Mouse (Mus musculus): Measurements from ENCODE around the gene Smagp. TPM values are rescaled to one million over a fixed set of nuclear protein-coding genes. Genes with fewer than 3 reads are reported as not detected.
A peak's percentile ranks its signal among the peaks of the same experiment; 100 is the strongest.

Gene Smagp
- polyA plus RNA-seq, 1 experiment from 2014 or later = 5.0 TPM

- H3K9me3 ChIP-seq (replicated peaks) = no peaks in the 10 kb centered on the region
- H3K4me3 ChIP-seq = peak overlapping the region; percentile 86
- no peaks in the 10 kb centered on the region for H3K36me3 ChIP-seq
- no peak overlapping the region for H3K27ac ChIP-seq
- DNase-seq (ENCODE audit: low spot score) = peak; percentile 31
- H3K4me1 ChIP-seq = peaks cover 25% of the 10 kb centered on the region
- WGBS = 20% methylated on average over 9 of the region's 9 CpGs
- peaks cover 77% of the 10 kb centered on the region for H3K27me3 ChIP-seq (ENCODE audit: low read depth, poor library complexity, severe bottlenecking)
These were observed 38.4 kb downstream of the Smagp start for GRCm38 (mm10) chr15:100598287-100598882.

GRCm38 (mm10) chr15:100592817-100593216, 43.9 kb downstream of the Smagp start:
- Histone ChIP-seq H3K4me3 (no peak overlapping the region), H3K27ac (no peak overlapping the region), H3K9me3 (replicated peaks) (no peaks in the 10 kb centered on the region), H3K4me1 (no peaks in the 10 kb centered on the region), H3K36me3 (no peaks in the 10 kb centered on the region), H3K27me3 (ENCODE audit: low read depth, poor library complexity, severe bottlenecking) (peaks cover 22% of the 10 kb centered on the region)
- DNase-seq (ENCODE audit: low spot score) = no peak
- 85% methylated on average over 6 of the region's 6 CpGs for WGBS

GRCm38 (mm10) chr15:100590436-100590835, 46.3 kb downstream of the Smagp start:
- Histone ChIP-seq H3K27me3 (ENCODE audit: low read depth, poor library complexity, severe bottlenecking) (0 out of 2 replicates have a peak, but pooled peaks cover 4% of the 10 kb centered on the region), H3K36me3 (peaks cover 6% of the 10 kb centered on the region; the same call in 1 of the 2 replicates), H3K4me1 (no peaks in the 10 kb centered on the region; the same call in 1 of the 2 replicates), H3K27ac (no peak overlapping the region), H3K9me3 (replicated peaks) (no peaks in the 10 kb centered on the region), H3K4me3 (no peak overlapping the region)
- WGBS = 77% methylated on average over 8 of the region's 8 CpGs
- DNase-seq (ENCODE audit: low spot score) = no peak

GRCm38 (mm10) chr15:100588297-100588696, 48.4 kb downstream of the Smagp start:
- Histone ChIP-seq H3K36me3 (peaks cover 6% of the 10 kb centered on the region; the same call in 1 of the 2 replicates), H3K4me3 (no peak overlapping the region)
- no peak for DNase-seq (ENCODE audit: low spot score)

GRCm38 (mm10) chr15:100587166-100587565, 49.6 kb downstream of the Smagp start:
- peaks cover 8% of the 10 kb centered on the region; the same call in 1 of the 2 replicates for H3K27me3 ChIP-seq (ENCODE audit: low read depth, poor library complexity, severe bottlenecking)
- no peaks in the 10 kb centered on the region for H3K9me3 ChIP-seq (replicated peaks)
- no peak overlapping the region for H3K27ac ChIP-seq
- no peak for DNase-seq (ENCODE audit: low spot score)
- no peak overlapping the region for H3K4me3 ChIP-seq
- 75% methylated on average over 4 of the region's 4 CpGs for whole genome bisulfite sequencing
- peaks cover 6% of the 10 kb centered on the region; the same call in 1 of the 2 replicates for H3K36me3 ChIP-seq
- no peaks in the 10 kb centered on the region; the same call in 1 of the 2 replicates for H3K4me1 ChIP-seq

More at GRCm38 (mm10) chr15:100588297-100588696, 48.4 kb downstream of the Smagp start:
- Histone ChIP-seq H3K27me3 (ENCODE audit: low read depth, poor library complexity, severe bottlenecking) (peaks cover under 1% of the 10 kb centered on the region; the same call in 1 of the 2 replicates), H3K9me3 (replicated peaks) (no peaks in the 10 kb centered on the region), H3K4me1 (no peaks in the 10 kb centered on the region; the same call in 1 of the 2 replicates), H3K27ac (no peak overlapping the region)
- WGBS = 87% methylated on average over 6 of the region's 6 CpGs

- no peak for DNase-seq (ENCODE audit: low spot score)
- Histone ChIP-seq H3K27ac (no peak overlapping the region), H3K36me3 (peaks cover 6% of the 10 kb centered on the region; the same call in 1 of the 2 replicates), H3K9me3 (replicated peaks) (no peaks in the 10 kb centered on the region), H3K4me1 (no peaks in the 10 kb centered on the region; the same call in 1 of the 2 replicates), H3K27me3 (ENCODE audit: low read depth, poor library complexity, severe bottlenecking) (peaks cover 8% of the 10 kb centered on the region; the same call in 1 of the 2 replicates), H3K4me3 (no peak overlapping the region)
- WGBS = 93% methylated on average over 16 of the region's 16 CpGs
These were observed 50.8 kb downstream of the Smagp start for GRCm38 (mm10) chr15:100585931-100586330.

- Histone ChIP-seq H3K27ac (no peak overlapping the region), H3K4me3 (no peak overlapping the region), H3K27me3 (ENCODE audit: low read depth, poor library complexity, severe bottlenecking) (peaks cover 8% of the 10 kb centered on the region; the same call in 1 of the 2 replicates), H3K9me3 (replicated peaks) (no peaks in the 10 kb centered on the region), H3K36me3 (no peaks in the 10 kb centered on the region), H3K4me1 (no peaks in the 10 kb centered on the region)
- 91% methylated on average over 10 of the region's 10 CpGs for WGBS
- DNase-seq (ENCODE audit: low spot score) = no peak
These were observed 56.6 kb downstream of the Smagp start for GRCm38 (mm10) chr15:100580108-100580507.

GRCm38 (mm10) chr15:100577972-100578371, 58.8 kb downstream of the Smagp start:
- H3K27me3 ChIP-seq (ENCODE audit: low read depth, poor library complexity, severe bottlenecking) = peaks cover 4% of the 10 kb centered on the region; the same call in 1 of the 2 replicates
- 87% methylated on average over 16 of the region's 16 CpGs for WGBS
- no peaks in the 10 kb centered on the region; the same call in 1 of the 2 replicates for H3K4me1 ChIP-seq
- no peak overlapping the region for H3K4me3 ChIP-seq
- H3K27ac ChIP-seq = no peak overlapping the region
- no peaks in the 10 kb centered on the region for H3K36me3 ChIP-seq
- no peaks in the 10 kb centered on the region for H3K9me3 ChIP-seq (replicated peaks)
- DNase-seq (ENCODE audit: low spot score) = no peak

- Histone ChIP-seq H3K4me1 (no peaks in the 10 kb centered on the region; the same call in 1 of the 2 replicates), H3K36me3 (no peaks in the 10 kb centered on the region), H3K27ac (no peak overlapping the region), H3K27me3 (ENCODE audit: low read depth, poor library complexity, severe bottlenecking) (no peaks in the 10 kb centered on the region), H3K9me3 (replicated peaks) (no peaks in the 10 kb centered on the region), H3K4me3 (no peak overlapping the region)
- DNase-seq (ENCODE audit: low spot score) = no peak
- 81% methylated on average over 6 of the region's 6 CpGs for WGBS
These were observed 59.9 kb downstream of the Smagp start for GRCm38 (mm10) chr15:100576810-100577209.

- Histone ChIP-seq H3K36me3 (no peaks in the 10 kb centered on the region), H3K9me3 (replicated peaks) (no peaks in the 10 kb centered on the region), H3K27ac (no peak overlapping the region), H3K4me3 (no peak overlapping the region), H3K27me3 (ENCODE audit: low read depth, poor library complexity, severe bottlenecking) (no peaks in the 10 kb centered on the region), H3K4me1 (no peaks in the 10 kb centered on the region; the same call in 1 of the 2 replicates)
- 91% methylated on average over 6 of the region's 6 CpGs for WGBS
- no peak for DNase-seq (ENCODE audit: low spot score)
These were observed 60.3 kb downstream of the Smagp start for GRCm38 (mm10) chr15:100576392-100576791.

GRCm38 (mm10) chr15:100575366-100575765, 61.4 kb downstream of the Smagp start:
- no peak for DNase-seq (ENCODE audit: low spot score)
- Histone ChIP-seq H3K4me3 (no peak overlapping the region), H3K9me3 (replicated peaks) (no peaks in the 10 kb centered on the region), H3K4me1 (no peaks in the 10 kb centered on the region; the same call in 1 of the 2 replicates), H3K36me3 (no peaks in the 10 kb centered on the region), H3K27me3 (ENCODE audit: low read depth, poor library complexity, severe bottlenecking) (no peaks in the 10 kb centered on the region), H3K27ac (no peak overlapping the region)
- 89% methylated on average over 12 of the region's 12 CpGs for WGBS

- no peak overlapping the region for H3K27ac ChIP-seq
- DNase-seq (ENCODE audit: low spot score) = no peak
- no peaks in the 10 kb centered on the region; the same call in 1 of the 2 replicates for H3K4me1 ChIP-seq
- 67% methylated on average over 2 of the region's 2 CpGs for WGBS
- H3K4me3 ChIP-seq = no peak overlapping the region
- H3K36me3 ChIP-seq = no peaks in the 10 kb centered on the region
- no peaks in the 10 kb centered on the region for H3K27me3 ChIP-seq (ENCODE audit: low read depth, poor library complexity, severe bottlenecking)
- no peaks in the 10 kb centered on the region for H3K9me3 ChIP-seq (replicated peaks)
These were observed 62.4 kb downstream of the Smagp start for GRCm38 (mm10) chr15:100574378-100574777.

GRCm38 (mm10) chr15:100573946-100574345, 62.8 kb downstream of the Smagp start:
- no peaks in the 10 kb centered on the region for H3K27me3 ChIP-seq (ENCODE audit: low read depth, poor library complexity, severe bottlenecking)
- no peak for DNase-seq (ENCODE audit: low spot score)
- no peaks in the 10 kb centered on the region for H3K36me3 ChIP-seq
- H3K4me1 ChIP-seq = no peaks in the 10 kb centered on the region; the same call in 1 of the 2 replicates
- H3K27ac ChIP-seq = no peak overlapping the region
- WGBS = 66% methylated on average over 6 of the region's 6 CpGs
- no peaks in the 10 kb centered on the region for H3K9me3 ChIP-seq (replicated peaks)
- no peak overlapping the region for H3K4me3 ChIP-seq
